Mouse (Mus musculus): ENCODE measurements around the gene Gprc5b. TPM values are rescaled to one million over a fixed set of nuclear protein-coding genes. Genes with fewer than 3 reads are reported as not detected.

Gprc5b gene
- polyA plus RNA-seq, 1 experiment from 2014 or later = 7.5 TPM

GRCm38 (mm10) chr7:118999857-119000256, 4.8 kb upstream of the Gprc5b start:
- H3K36me3 ChIP-seq = no peaks in the 10 kb centered on the region
- H3K4me2 ChIP-seq = no peak overlapping the region
- ATAC-seq (replicated peaks; ENCODE audit: low FRiP score) = no peak
- 82% methylated on average over 2 of the region's 2 CpGs for WGBS
- H3K9ac ChIP-seq = no peak overlapping the region
- H3K9me3 ChIP-seq (replicated peaks) = no peaks in the 10 kb centered on the region
- H3K4me1 ChIP-seq = peaks cover 11% of the 10 kb centered on the region
- no peak overlapping the region for H3K27ac ChIP-seq
- H3K27me3 ChIP-seq = no peaks in the 10 kb centered on the region
- no peak overlapping the region for H3K4me3 ChIP-seq (replicated peaks)

GRCm38 (mm10) chr7:118996137-118996837, 1.3 kb upstream of the Gprc5b start:
- Histone ChIP-seq H3K9me3 (replicated peaks) (no peaks in the 10 kb centered on the region), H3K9ac (no peak overlapping the region), H3K27me3 (no peaks in the 10 kb centered on the region), H3K4me3 (replicated peaks) (0 out of 2 replicates have a peak overlapping the region, but pooled peaks have one; percentile 62), H3K4me1 (peaks cover 43% of the 10 kb centered on the region), H3K36me3 (no peaks in the 10 kb centered on the region), H3K4me2 (peak overlapping the region; percentile 85), H3K27ac (no peak overlapping the region)
- ATAC-seq (replicated peaks; ENCODE audit: low FRiP score) = peak; percentile 47
- WGBS = 9% methylated on average over 13 of the region's 13 CpGs

- ATAC-seq (replicated peaks; ENCODE audit: low FRiP score) = peak; percentile 15
- H3K9me3 ChIP-seq (replicated peaks) = no peaks in the 10 kb centered on the region
- peak overlapping the region; percentile 62 for H3K4me3 ChIP-seq (replicated peaks)
- no peaks in the 10 kb centered on the region for H3K27me3 ChIP-seq
- peak overlapping the region; percentile 85 for H3K4me2 ChIP-seq
- 0 out of 2 replicates have a peak overlapping the region, but pooled peaks have one; percentile 18 for H3K9ac ChIP-seq
- H3K36me3 ChIP-seq = no peaks in the 10 kb centered on the region
- H3K4me1 ChIP-seq = peaks cover 45% of the 10 kb centered on the region
- no peak overlapping the region for H3K27ac ChIP-seq
- WGBS = 8% methylated on average over 14 of the region's 14 CpGs
These were observed 660 bp upstream of the Gprc5b start for GRCm38 (mm10) chr7:118995671-118996070.

DNA sequence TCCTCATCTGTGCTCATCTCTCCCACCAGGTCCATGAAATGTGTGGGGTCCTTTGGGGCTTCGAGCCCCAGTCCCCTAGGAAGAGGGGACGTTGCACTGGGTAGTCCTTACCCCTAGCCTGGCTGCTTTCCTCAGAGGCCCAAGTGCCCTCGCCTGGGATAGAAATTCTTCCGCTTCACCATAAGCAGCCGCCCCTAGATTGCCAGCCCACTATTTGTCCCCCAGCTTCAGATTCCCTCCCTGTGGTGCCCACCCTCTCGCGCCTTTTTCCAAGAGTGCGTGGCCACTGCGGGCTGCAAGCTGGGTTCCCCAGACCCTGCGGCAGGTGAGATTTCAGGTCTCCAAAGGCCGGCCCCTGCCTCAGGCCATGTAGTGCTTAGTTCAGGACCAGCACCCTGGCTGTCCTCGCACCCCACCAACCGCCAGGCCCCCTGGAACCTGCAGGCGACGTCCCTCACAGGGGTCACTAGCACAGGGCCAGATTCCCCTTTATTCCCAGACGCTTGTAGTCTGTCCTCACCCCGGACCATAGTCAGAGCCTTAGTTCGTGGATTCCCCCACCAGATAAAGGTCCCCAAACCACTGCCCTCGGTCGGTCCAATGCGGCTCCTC, 674 bp downstream of the Gprc5b start:
- under 1% methylated on average over 21 of the region's 21 CpGs for WGBS
- peak; percentile 44 for ATAC-seq (replicated peaks; ENCODE audit: low FRiP score)

GRCm38 (mm10) chr7:118993597-118994230, 1.3 kb downstream of the Gprc5b start:
- Histone ChIP-seq H3K27ac (no peak overlapping the region), H3K4me1 (peaks cover 46% of the 10 kb centered on the region), H3K9me3 (replicated peaks) (no peaks in the 10 kb centered on the region), H3K36me3 (no peaks in the 10 kb centered on the region), H3K9ac (peak overlapping the region; percentile 64), H3K4me2 (peak overlapping the region; percentile 85), H3K27me3 (no peaks in the 10 kb centered on the region), H3K4me3 (replicated peaks) (peak overlapping the region; percentile 62)
- ATAC-seq (replicated peaks; ENCODE audit: low FRiP score) = no peak
- 2% methylated on average over 26 of the region's 26 CpGs for WGBS

More for the DNA sequence above, 674 bp downstream of the Gprc5b start:
- no peaks in the 10 kb centered on the region for H3K36me3 ChIP-seq
- H3K27me3 ChIP-seq = no peaks in the 10 kb centered on the region
- H3K4me1 ChIP-seq = peaks cover 46% of the 10 kb centered on the region
- peak overlapping the region; percentile 62 for H3K4me3 ChIP-seq (replicated peaks)
- H3K9ac ChIP-seq = peak overlapping the region; percentile 64
- no peak overlapping the region; the same call in 1 of the 2 replicates for H3K27ac ChIP-seq
- H3K9me3 ChIP-seq (replicated peaks) = no peaks in the 10 kb centered on the region
- peak overlapping the region; percentile 85 for H3K4me2 ChIP-seq

DNA sequence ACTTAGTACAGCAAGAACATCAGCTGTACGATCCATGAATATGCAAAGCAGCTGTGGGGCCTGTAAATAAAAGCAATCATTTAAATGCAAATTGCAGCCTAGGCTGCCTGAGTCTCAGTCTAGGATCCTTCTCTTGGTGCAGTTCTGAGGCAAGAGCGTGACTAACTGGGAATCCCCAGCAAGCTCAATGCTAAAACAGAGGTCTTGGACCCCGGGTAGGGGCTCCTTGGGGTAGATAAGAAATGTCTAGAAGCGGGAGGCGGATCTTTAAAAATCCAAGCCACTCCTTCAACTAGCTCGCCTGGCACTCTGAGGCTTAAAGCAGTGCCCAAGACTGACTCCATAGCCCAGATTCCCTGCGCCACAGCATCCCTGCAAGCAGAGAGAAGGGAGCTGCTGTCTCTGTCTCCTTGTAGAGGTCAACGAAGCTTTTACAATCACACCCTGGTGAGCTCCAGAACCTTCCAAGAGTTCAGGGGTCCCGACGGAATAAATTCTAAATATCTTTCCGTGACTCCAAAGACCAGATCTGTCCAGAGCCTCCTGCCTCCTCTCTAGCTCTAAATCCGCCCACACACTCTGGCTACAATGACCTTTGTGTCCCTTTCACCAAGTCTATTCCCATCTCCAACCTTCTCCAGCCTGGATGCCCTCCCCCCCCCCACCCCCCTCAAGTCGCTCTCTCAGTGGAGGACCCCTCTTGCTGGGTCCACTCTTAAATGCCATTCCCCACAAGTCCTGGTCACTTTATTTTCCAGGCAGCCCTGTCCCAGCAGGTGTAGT, 2.2 kb downstream of the Gprc5b start:
- no peak for ATAC-seq (replicated peaks; ENCODE audit: low FRiP score)
- Histone ChIP-seq H3K27me3 (no peaks in the 10 kb centered on the region), H3K4me3 (replicated peaks) (peak overlapping the region; percentile 62), H3K4me2 (peak overlapping the region; percentile 85), H3K27ac (peak overlapping the region; percentile 19; the same call in 1 of the 2 replicates), H3K4me1 (peaks cover 46% of the 10 kb centered on the region), H3K9ac (no peak overlapping the region), H3K9me3 (replicated peaks) (no peaks in the 10 kb centered on the region), H3K36me3 (no peaks in the 10 kb centered on the region)
- 41% methylated on average over 13 of the region's 13 CpGs for WGBS

DNA sequence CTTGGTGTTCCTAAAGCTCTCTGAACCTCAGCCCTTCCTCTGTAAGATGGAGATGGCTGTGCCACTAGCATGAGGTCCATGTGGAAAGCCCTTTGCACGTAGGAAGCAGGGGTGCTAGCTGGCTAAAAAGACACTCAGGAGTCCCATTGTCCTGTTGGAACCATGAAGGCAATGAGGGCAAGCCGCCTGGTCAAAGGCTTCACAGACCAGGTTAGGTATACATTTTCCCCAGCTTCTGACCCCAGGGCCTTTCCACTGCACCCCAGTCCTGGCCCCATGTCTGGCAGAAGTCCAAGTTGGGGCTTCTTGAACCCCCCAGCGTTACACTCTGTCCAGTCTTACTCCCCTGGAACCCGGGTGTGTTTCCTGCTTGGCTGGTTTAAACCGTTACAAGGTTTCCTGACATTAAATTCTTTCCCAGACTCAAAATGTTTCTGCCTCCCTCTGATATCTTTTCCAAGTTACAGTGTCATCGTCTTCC, 2.9 kb downstream of the Gprc5b start:
- H3K27ac ChIP-seq = 0 out of 2 replicates have a peak overlapping the region, but pooled peaks have one; percentile 19
- no peak overlapping the region for H3K4me3 ChIP-seq (replicated peaks)
- no peaks in the 10 kb centered on the region for H3K27me3 ChIP-seq
- H3K4me2 ChIP-seq = peak overlapping the region; percentile 85
- peaks cover 46% of the 10 kb centered on the region for H3K4me1 ChIP-seq
- ATAC-seq (replicated peaks; ENCODE audit: low FRiP score) = no peak
- no peak overlapping the region for H3K9ac ChIP-seq
- H3K36me3 ChIP-seq = no peaks in the 10 kb centered on the region
- WGBS = 36% methylated on average over 6 of the region's 6 CpGs
- H3K9me3 ChIP-seq (replicated peaks) = no peaks in the 10 kb centered on the region

- Histone ChIP-seq H3K36me3 (no peaks in the 10 kb centered on the region), H3K4me2 (no peak overlapping the region), H3K27me3 (no peaks in the 10 kb centered on the region), H3K4me1 (peaks cover 46% of the 10 kb centered on the region), H3K27ac (no peak overlapping the region), H3K4me3 (replicated peaks) (no peak overlapping the region), H3K9me3 (replicated peaks) (no peaks in the 10 kb centered on the region), H3K9ac (no peak overlapping the region)
- ATAC-seq (replicated peaks; ENCODE audit: low FRiP score) = no peak
- 58% methylated on average over 4 of the region's 4 CpGs for WGBS
These were observed 3.6 kb downstream of the Gprc5b start for GRCm38 (mm10) chr7:118991341-118991884.

- WGBS = 75% methylated on average over 6 of the region's 6 CpGs
- H3K27ac ChIP-seq = no peak overlapping the region
- H3K4me3 ChIP-seq (replicated peaks) = no peak overlapping the region
- H3K9ac ChIP-seq = no peak overlapping the region
- no peak for ATAC-seq (replicated peaks; ENCODE audit: low FRiP score)
- no peak overlapping the region for H3K4me2 ChIP-seq
- no peaks in the 10 kb centered on the region for H3K9me3 ChIP-seq (replicated peaks)
- H3K36me3 ChIP-seq = no peaks in the 10 kb centered on the region
- H3K27me3 ChIP-seq = no peaks in the 10 kb centered on the region
- H3K4me1 ChIP-seq = peaks cover 38% of the 10 kb centered on the region
These were observed 4.7 kb downstream of the Gprc5b start for GRCm38 (mm10) chr7:118990282-118990681.

DNA sequence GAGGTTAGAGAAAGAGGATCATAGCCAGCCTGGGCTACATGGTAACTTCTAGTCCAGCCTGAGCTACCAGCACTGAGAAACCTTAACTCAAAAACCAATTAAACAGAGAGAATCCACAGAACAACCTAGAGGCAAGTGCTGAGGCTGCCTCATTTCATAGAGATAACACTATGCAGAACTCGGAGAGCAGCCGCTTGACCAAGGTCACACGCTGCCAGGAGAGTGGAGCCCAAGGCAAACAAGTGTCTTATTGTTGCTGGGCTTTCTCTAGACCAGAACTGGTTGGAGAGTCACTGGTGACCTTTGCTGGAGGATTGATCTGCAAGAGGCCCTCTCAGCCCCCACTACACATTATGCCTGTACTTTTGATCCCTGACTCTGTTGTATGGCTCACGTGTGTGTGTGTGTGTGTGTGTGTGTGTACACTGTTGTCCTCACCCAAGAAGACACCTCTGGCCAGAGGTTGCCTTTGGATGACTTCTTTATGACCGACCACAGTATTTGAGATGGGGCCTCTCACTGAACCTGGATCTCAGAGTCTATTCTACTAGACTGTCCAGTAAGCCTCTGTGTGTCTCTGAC, 5.6 kb downstream of the Gprc5b start:
- 76% methylated on average over 5 of the region's 5 CpGs for WGBS
- no peak overlapping the region for H3K4me2 ChIP-seq
- H3K27ac ChIP-seq = no peak overlapping the region

DNA sequence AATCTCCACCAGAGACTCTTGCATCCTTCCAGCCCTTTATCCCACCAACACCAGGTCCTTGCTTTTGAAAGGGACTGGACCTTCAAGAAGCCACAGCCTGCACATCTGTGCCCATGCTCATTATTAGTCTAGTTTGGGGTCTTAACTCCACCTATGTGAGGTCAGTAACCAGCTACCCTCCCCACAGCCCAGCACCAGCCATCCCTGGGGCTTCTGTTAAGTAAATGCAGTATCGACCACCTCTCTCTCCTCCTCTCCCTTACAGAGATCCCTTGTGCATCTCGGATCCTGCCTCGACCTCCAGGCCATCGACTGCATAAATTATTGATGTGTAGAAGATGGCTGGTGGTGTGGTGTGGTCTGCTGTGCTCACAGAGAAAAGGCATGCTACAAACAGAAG, 8.6 kb downstream of the Gprc5b start:
- Histone ChIP-seq H3K9ac (no peak overlapping the region), H3K27ac (no peak overlapping the region), H3K4me2 (no peak overlapping the region), H3K4me3 (replicated peaks) (no peak overlapping the region), H3K36me3 (peaks cover 18% of the 10 kb centered on the region), H3K9me3 (replicated peaks) (no peaks in the 10 kb centered on the region), H3K27me3 (no peaks in the 10 kb centered on the region), H3K4me1 (peaks cover 4% of the 10 kb centered on the region; the same call in 1 of the 2 replicates)
- no peak for ATAC-seq (replicated peaks; ENCODE audit: low FRiP score)
- 63% methylated on average over 4 of the region's 4 CpGs for WGBS

More for the DNA sequence above, 5.6 kb downstream of the Gprc5b start:
- Histone ChIP-seq H3K9ac (no peak overlapping the region), H3K36me3 (no peaks in the 10 kb centered on the region), H3K4me1 (peaks cover 33% of the 10 kb centered on the region), H3K4me3 (replicated peaks) (no peak overlapping the region), H3K27me3 (no peaks in the 10 kb centered on the region), H3K9me3 (replicated peaks) (no peaks in the 10 kb centered on the region)
- ATAC-seq (replicated peaks; ENCODE audit: low FRiP score) = no peak
